Comparison of ENCODE assay signal across 8 mouse cellular contexts in the genomic region with DNA sequence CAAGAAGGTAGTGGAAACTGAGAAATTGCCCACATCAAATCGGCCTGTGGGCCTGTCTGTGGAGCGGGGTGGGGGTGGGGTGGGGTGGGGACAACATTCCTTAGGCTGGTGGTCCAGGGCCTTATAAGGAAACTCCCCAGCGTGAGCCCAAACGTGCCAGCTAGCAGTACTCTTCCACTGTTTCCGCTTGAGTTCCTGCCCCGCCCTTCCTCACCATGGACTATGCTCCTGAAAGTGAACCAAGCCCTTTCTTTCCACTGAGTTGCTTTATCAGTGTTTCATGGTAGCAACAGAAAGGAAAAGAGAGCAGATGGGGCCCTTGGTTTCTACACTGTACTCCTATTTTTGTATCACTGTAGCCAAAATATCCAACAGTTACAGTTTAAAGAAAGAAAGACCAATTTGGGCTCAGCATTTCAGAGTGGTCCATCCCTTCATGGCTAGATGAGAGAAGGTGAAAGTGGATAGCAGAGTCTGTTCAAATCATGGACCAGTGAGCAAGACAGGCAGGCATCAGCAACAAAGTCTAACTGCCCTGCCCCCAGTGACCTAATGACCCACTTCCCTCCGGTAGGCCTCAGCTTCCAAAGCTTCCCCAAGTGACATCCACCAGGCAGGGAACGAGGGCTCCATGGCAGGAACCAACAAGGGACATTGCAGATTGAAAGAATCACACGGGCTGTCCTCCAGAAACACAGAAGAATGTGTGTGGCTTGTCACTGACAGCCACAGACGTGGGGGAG. TPM values are rescaled to one million over a fixed set of nuclear protein-coding genes. Genes with fewer than 3 reads are reported as not detected.
A peak's percentile ranks its signal among the peaks of the same experiment; 100 is the strongest.
DNase-seq lines count a peak whose midpoint lies in the region; ATAC-seq and TF ChIP-seq lines count a peak whose summit lies in the region.

No protein-coding gene starts in this region.

- no peaks in the 10 kb centered on the region for H3K9me3 ChIP-seq in ES-Bruce4 (replicated peaks; ENCODE audit: control insufficient read depth, insufficient read depth, low read length, poor library complexity, severe bottlenecking)
- H3K9me3 ChIP-seq in hindbrain, embryonic 11.5 days (ENCODE audit: control insufficient read depth, low read length) = no peaks in the 10 kb centered on the region
- H3K9me3 ChIP-seq in limb, embryonic 13.5 days = no peaks in the 10 kb centered on the region
- H3K9me3 ChIP-seq in neural tube, embryonic 12.5 days = no peaks in the 10 kb centered on the region

- no peak for TF ChIP-seq CTCF in ES-Bruce4 (IDR thresholded peaks at IDR 0.05; ENCODE audit: low read depth, low read length)

- peak; percentile 79 for DNase-seq in embryo, embryonic 11 days
- DNase-seq in hindbrain, embryonic 11.5 days (ENCODE audit: low spot score) = no peak
- DNase-seq in B cell, adult 2 months = no peak
- no peak for DNase-seq in c-Kit-positive CD71-positive TER-119-positive erythroid progenitor cells, embryonic 14.5 days (ENCODE audit: low spot score)
- DNase-seq in cerebellum, postnatal 36 days = no peak

- peak; percentile 69; the same call in 1 of the 2 replicates for TF ChIP-seq EP300 in ES-Bruce4 (IDR thresholded peaks at IDR 0.05; ENCODE audit: insufficient read depth, low read depth, low read length)

- no peak overlapping the region for H3K4me2 ChIP-seq in hindbrain, embryonic 11.5 days (replicated peaks; ENCODE audit: low read depth, low read length)
- H3K4me2 ChIP-seq in limb, embryonic 13.5 days (replicated peaks) = peak overlapping the region; percentile 45
- peak overlapping the region; percentile 4; the same call in 1 of the 2 replicates for H3K4me2 ChIP-seq in neural tube, embryonic 12.5 days (replicated peaks)

- TF ChIP-seq POLR2A in ES-Bruce4 (IDR thresholded peaks at IDR 0.05; ENCODE audit: insufficient read depth, low read length) = no peak

- no peak overlapping the region for H3K4me3 ChIP-seq in ES-Bruce4 (ENCODE audit: low read depth, low read length)
- no peak overlapping the region for H3K4me3 ChIP-seq in hindbrain, embryonic 11.5 days (ENCODE audit: low read depth, low read length)
- no peak overlapping the region for H3K4me3 ChIP-seq in limb, embryonic 13.5 days
- no peak overlapping the region for H3K4me3 ChIP-seq in neural tube, embryonic 12.5 days

- 9% methylated on average over 10 of the region's 10 CpGs for WGBS in hindbrain, embryonic 11.5 days
- WGBS in limb, embryonic 13.5 days = 10% methylated on average over 10 of the region's 10 CpGs
- WGBS in neural tube, embryonic 12.5 days = 7% methylated on average over 10 of the region's 10 CpGs

- no peak for ATAC-seq in hindbrain, embryonic 11.5 days (ENCODE audit: low FRiP score)
- ATAC-seq in limb, embryonic 13.5 days (ENCODE audit: low FRiP score, low read depth) = peak; percentile 60
- ATAC-seq in neural tube, embryonic 12.5 days (ENCODE audit: low FRiP score, low read depth) = no peak

- H3K27me3 ChIP-seq in ES-Bruce4 (ENCODE audit: control insufficient read depth, insufficient read depth, low read length, poor library complexity, severe bottlenecking) = no peaks in the 10 kb centered on the region
- H3K27me3 ChIP-seq in hindbrain, embryonic 11.5 days (ENCODE audit: control insufficient read depth, insufficient read depth, low read length) = no peaks in the 10 kb centered on the region
- no peaks in the 10 kb centered on the region for H3K27me3 ChIP-seq in limb, embryonic 13.5 days
- no peaks in the 10 kb centered on the region for H3K27me3 ChIP-seq in neural tube, embryonic 12.5 days (replicated peaks)

- H3K36me3 ChIP-seq in ES-Bruce4 (ENCODE audit: control insufficient read depth, insufficient read depth, low read length, poor library complexity, severe bottlenecking) = peaks cover 4% of the 10 kb centered on the region
- no peaks in the 10 kb centered on the region for H3K36me3 ChIP-seq in hindbrain, embryonic 11.5 days (ENCODE audit: control insufficient read depth, insufficient read depth, low read length)
- no peaks in the 10 kb centered on the region for H3K36me3 ChIP-seq in limb, embryonic 13.5 days
- H3K36me3 ChIP-seq in neural tube, embryonic 12.5 days = no peaks in the 10 kb centered on the region

- peak overlapping the region; percentile 100 for H3K27ac ChIP-seq in ES-Bruce4 (ENCODE audit: insufficient read depth, low read length)
- peak overlapping the region; percentile 43; the same call in 1 of the 2 replicates for H3K27ac ChIP-seq in hindbrain, embryonic 11.5 days (ENCODE audit: low read depth, low read length)
- peak overlapping the region; percentile 94 for H3K27ac ChIP-seq in limb, embryonic 13.5 days
- H3K27ac ChIP-seq in neural tube, embryonic 12.5 days = no peak overlapping the region

- peak overlapping the region; percentile 46 for H3K9ac ChIP-seq in ES-Bruce4 (ENCODE audit: low read depth, poor library complexity, severe bottlenecking)
- 0 out of 2 replicates have a peak overlapping the region, but pooled peaks have one; percentile 17 for H3K9ac ChIP-seq in hindbrain, embryonic 11.5 days (ENCODE audit: low read depth, low read length)
- H3K9ac ChIP-seq in limb, embryonic 13.5 days = 0 out of 2 replicates have a peak overlapping the region, but pooled peaks have one; percentile 8
- H3K9ac ChIP-seq in neural tube, embryonic 12.5 days = no peak overlapping the region

- H3K4me1 ChIP-seq in ES-Bruce4 (ENCODE audit: control insufficient read depth, insufficient read depth, low read length) = peaks cover 7% of the 10 kb centered on the region
- peaks cover 9% of the 10 kb centered on the region; the same call in 1 of the 2 replicates for H3K4me1 ChIP-seq in hindbrain, embryonic 11.5 days (replicated peaks; ENCODE audit: control insufficient read depth, insufficient read depth, low read length)
- H3K4me1 ChIP-seq in limb, embryonic 13.5 days = peaks cover 37% of the 10 kb centered on the region
- H3K4me1 ChIP-seq in neural tube, embryonic 12.5 days = peaks cover 19% of the 10 kb centered on the region

RNA-seq across cellular contexts. Expression of a gene that starts 5.3 kb away (rescaled TPM):
- polyA plus RNA-seq in ES-Bruce4 (2011; ENCODE audit: insufficient read depth, insufficient read length, low read depth, missing spikeins) = 633 and 662 TPM in 2 replicates
- 306 and 312 TPM in 2 replicates for polyA plus RNA-seq in hindbrain, embryonic 11.5 days (2014; fragmentation: Nextera tagmentation; extraction: Ambion mirVana)
- 284 and 285 TPM in 2 replicates for polyA plus RNA-seq in limb, embryonic 13.5 days (2015; fragmentation: Nextera tagmentation; extraction: Ambion mirVana)
- 264 and 338 TPM in 2 replicates for polyA plus RNA-seq in neural tube, embryonic 12.5 days (2016; fragmentation: Nextera tagmentation; extraction: Ambion mirVana)

RNA-seq across cellular contexts. Expression of a gene that starts 14.2 kb away (rescaled TPM):
- polyA plus RNA-seq in ES-Bruce4 (2011; ENCODE audit: insufficient read depth, insufficient read length, low read depth, missing spikeins) = 24.6 and 28.0 TPM in 2 replicates
- polyA plus RNA-seq in hindbrain, embryonic 11.5 days (2014; fragmentation: Nextera tagmentation; extraction: Ambion mirVana) = 2.5 and 2.7 TPM in 2 replicates
- 3.1 and 3.6 TPM in 2 replicates for polyA plus RNA-seq in limb, embryonic 13.5 days (2015; fragmentation: Nextera tagmentation; extraction: Ambion mirVana)
- polyA plus RNA-seq in neural tube, embryonic 12.5 days (2016; fragmentation: Nextera tagmentation; extraction: Ambion mirVana) = 2.8 TPM in 2 replicates

RNA-seq across cellular contexts. Expression of a gene that starts 22.0 kb away (rescaled TPM):
- polyA plus RNA-seq in ES-Bruce4 (2011; ENCODE audit: insufficient read depth, insufficient read length, low read depth, missing spikeins) = 41.3 and 53.0 TPM in 2 replicates
- 83.8 and 84.2 TPM in 2 replicates for polyA plus RNA-seq in hindbrain, embryonic 11.5 days (2014; fragmentation: Nextera tagmentation; extraction: Ambion mirVana)
- polyA plus RNA-seq in limb, embryonic 13.5 days (2015; fragmentation: Nextera tagmentation; extraction: Ambion mirVana) = 155 TPM in 2 replicates
- polyA plus RNA-seq in neural tube, embryonic 12.5 days (2016; fragmentation: Nextera tagmentation; extraction: Ambion mirVana) = 82.2 and 89.2 TPM in 2 replicates

RNA-seq across cellular contexts. Expression of a gene that starts 30.6 kb away (rescaled TPM):
- polyA plus RNA-seq in ES-Bruce4 (2011; ENCODE audit: insufficient read depth, insufficient read length, low read depth, missing spikeins) = 1.9 and 2.4 TPM in 2 replicates
- polyA plus RNA-seq in hindbrain, embryonic 11.5 days (2014; fragmentation: Nextera tagmentation; extraction: Ambion mirVana) = 2.1 and 2.5 TPM in 2 replicates
- 9.6 and 10.3 TPM in 2 replicates for polyA plus RNA-seq in limb, embryonic 13.5 days (2015; fragmentation: Nextera tagmentation; extraction: Ambion mirVana)
- 4.6 and 4.9 TPM in 2 replicates for polyA plus RNA-seq in neural tube, embryonic 12.5 days (2016; fragmentation: Nextera tagmentation; extraction: Ambion mirVana)

RNA-seq across cellular contexts. Expression of a gene that starts 35.7 kb away (rescaled TPM):
- 23.8 and 27.9 TPM in 2 replicates for polyA plus RNA-seq in ES-Bruce4 (2011; ENCODE audit: insufficient read depth, insufficient read length, low read depth, missing spikeins)
- 42.0 and 43.7 TPM in 2 replicates for polyA plus RNA-seq in hindbrain, embryonic 11.5 days (2014; fragmentation: Nextera tagmentation; extraction: Ambion mirVana)
- polyA plus RNA-seq in limb, embryonic 13.5 days (2015; fragmentation: Nextera tagmentation; extraction: Ambion mirVana) = 41.7 and 46.0 TPM in 2 replicates
- 51.5 and 52.4 TPM in 2 replicates for polyA plus RNA-seq in neural tube, embryonic 12.5 days (2016; fragmentation: Nextera tagmentation; extraction: Ambion mirVana)
